Mouse (Mus musculus): Measurements from ENCODE around the gene Wdr26. TPM values are rescaled to one million over a fixed set of nuclear protein-coding genes. Genes with fewer than 3 reads are reported as not detected.
A peak's percentile ranks its signal among the peaks of the same experiment; 100 is the strongest.

Wdr26 gene
- 25.1 and 29.3 TPM in 2 replicates for polyA plus RNA-seq (2015; fragmentation: Nextera tagmentation; extraction: Ambion mirVana)

DNA sequence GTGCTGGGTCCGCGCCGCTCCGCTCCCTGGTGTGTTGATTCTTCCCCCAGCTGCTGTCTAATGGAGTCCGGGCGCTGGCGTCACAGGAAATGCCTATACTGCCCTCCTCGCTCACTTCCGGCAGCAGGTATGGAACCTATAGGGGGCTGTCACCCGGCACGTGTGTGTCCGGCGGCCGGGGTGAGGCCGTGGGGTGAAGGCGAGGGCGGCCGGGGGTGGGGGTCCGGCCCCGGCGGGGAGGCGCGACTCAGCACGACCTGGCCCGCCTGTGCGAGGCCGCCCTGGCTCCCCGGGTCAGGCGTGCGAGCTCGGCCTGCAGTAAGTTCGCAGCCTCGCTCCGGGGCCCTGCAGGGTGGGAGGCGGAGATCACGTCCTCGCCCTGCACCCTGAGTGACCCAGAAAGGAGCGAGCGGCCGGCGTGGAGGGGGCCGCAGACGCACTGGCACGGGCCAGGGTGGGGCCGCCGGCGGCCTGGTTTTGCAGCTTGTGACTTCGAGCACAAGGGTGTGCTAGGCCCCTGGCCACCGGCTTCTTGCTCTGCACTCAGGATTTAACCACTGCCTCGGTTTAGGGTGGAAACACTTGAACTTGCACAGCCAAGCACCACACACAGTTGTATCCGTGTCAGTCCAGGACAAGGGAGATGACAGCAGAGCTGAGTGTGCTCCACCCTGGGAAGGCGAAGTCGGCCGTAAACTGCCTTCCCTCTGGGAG lies at the start of gene Wdr26:
TSS of gene Wdr26 (minus strand) at position 82 of the 714 bp plus-strand sequence.
- Histone ChIP-seq H3K4me2 (peak within 1 kb of the TSS; percentile 91), H3K36me3 (peaks cover 3% of the 10 kb centered on the region; the same call in 1 of the 2 replicates), H3K9me3 (replicated peaks) (no peaks in the 10 kb centered on the region), H3K4me1 (replicated peaks) (peaks cover 26% of the 10 kb centered on the region), H3K27ac (peak within 1 kb of the TSS; percentile 96), H3K27me3 (no peaks in the 10 kb centered on the region), H3K4me3 (peak within 1 kb of the TSS; percentile 79), H3K9ac (peak within 1 kb of the TSS; percentile 92)
- under 1% methylated on average over 54 of the region's 54 CpGs for WGBS
- ATAC-seq (replicated peaks; ENCODE audit: insufficient number of reproducible peaks, insufficient read depth, low FRiP score, low read depth), result peak; percentile 89

GRCm38 (mm10) chr1:181260949-181261696 lies 49.3 kb upstream of the Wdr26 start:
- H3K9me3 ChIP-seq (replicated peaks), result no peaks in the 10 kb centered on the region
- H3K36me3 ChIP-seq, result no peaks in the 10 kb centered on the region
- no peak overlapping the region for H3K4me2 ChIP-seq
- H3K9ac ChIP-seq, result no peak overlapping the region
- WGBS, result 31% methylated on average over 8 of the region's 8 CpGs
- no peak for ATAC-seq (replicated peaks; ENCODE audit: insufficient number of reproducible peaks, insufficient read depth, low FRiP score, low read depth)
- H3K4me1 ChIP-seq (replicated peaks), result peaks cover 30% of the 10 kb centered on the region
- peak overlapping the region; percentile 41 for H3K27ac ChIP-seq
- no peaks in the 10 kb centered on the region for H3K27me3 ChIP-seq
- H3K4me3 ChIP-seq, result no peak overlapping the region

GRCm38 (mm10) chr1:181260422-181260821 lies 48.6 kb upstream of the Wdr26 start:
- Histone ChIP-seq H3K27me3 (no peaks in the 10 kb centered on the region), H3K4me2 (no peak overlapping the region), H3K27ac (peak overlapping the region; percentile 41), H3K36me3 (no peaks in the 10 kb centered on the region), H3K4me3 (no peak overlapping the region), H3K9ac (no peak overlapping the region), H3K9me3 (replicated peaks) (no peaks in the 10 kb centered on the region), H3K4me1 (replicated peaks) (peaks cover 37% of the 10 kb centered on the region)
- ATAC-seq (replicated peaks; ENCODE audit: insufficient number of reproducible peaks, insufficient read depth, low FRiP score, low read depth), result peak; percentile 51
- 76% methylated on average over 10 of the region's 10 CpGs for WGBS

- Histone ChIP-seq H3K9ac (no peak overlapping the region), H3K4me2 (no peak overlapping the region), H3K36me3 (no peaks in the 10 kb centered on the region), H3K27me3 (no peaks in the 10 kb centered on the region), H3K9me3 (replicated peaks) (no peaks in the 10 kb centered on the region), H3K27ac (peak overlapping the region; percentile 47; the same call in 1 of the 2 replicates), H3K4me1 (replicated peaks) (peaks cover 39% of the 10 kb centered on the region), H3K4me3 (no peak overlapping the region)
- WGBS, result 71% methylated on average over 11 of the region's 11 CpGs
- no peak for ATAC-seq (replicated peaks; ENCODE audit: insufficient number of reproducible peaks, insufficient read depth, low FRiP score, low read depth)
These were observed 48.0 kb upstream of the Wdr26 start for GRCm38 (mm10) chr1:181259626-181260410.

GRCm38 (mm10) chr1:181259056-181259455 lies 47.3 kb upstream of the Wdr26 start:
- Histone ChIP-seq H3K4me1 (replicated peaks) (peaks cover 39% of the 10 kb centered on the region), H3K4me3 (no peak overlapping the region), H3K27me3 (no peaks in the 10 kb centered on the region), H3K9ac (no peak overlapping the region), H3K27ac (no peak overlapping the region), H3K4me2 (no peak overlapping the region), H3K9me3 (replicated peaks) (no peaks in the 10 kb centered on the region), H3K36me3 (no peaks in the 10 kb centered on the region)
- WGBS, result 56% methylated on average over 5 of the region's 5 CpGs
- no peak for ATAC-seq (replicated peaks; ENCODE audit: insufficient number of reproducible peaks, insufficient read depth, low FRiP score, low read depth)

- no peak for ATAC-seq (replicated peaks; ENCODE audit: insufficient number of reproducible peaks, insufficient read depth, low FRiP score, low read depth)
- no peak overlapping the region for H3K9ac ChIP-seq
- H3K4me2 ChIP-seq, result no peak overlapping the region
- H3K4me1 ChIP-seq (replicated peaks), result peaks cover 39% of the 10 kb centered on the region
- H3K4me3 ChIP-seq, result no peak overlapping the region
- H3K36me3 ChIP-seq, result no peaks in the 10 kb centered on the region
- H3K27me3 ChIP-seq, result no peaks in the 10 kb centered on the region
- H3K9me3 ChIP-seq (replicated peaks), result no peaks in the 10 kb centered on the region
- H3K27ac ChIP-seq, result no peak overlapping the region
- WGBS, result 72% methylated on average over 5 of the region's 5 CpGs
These were observed 46.8 kb upstream of the Wdr26 start for GRCm38 (mm10) chr1:181258616-181259015.

DNA sequence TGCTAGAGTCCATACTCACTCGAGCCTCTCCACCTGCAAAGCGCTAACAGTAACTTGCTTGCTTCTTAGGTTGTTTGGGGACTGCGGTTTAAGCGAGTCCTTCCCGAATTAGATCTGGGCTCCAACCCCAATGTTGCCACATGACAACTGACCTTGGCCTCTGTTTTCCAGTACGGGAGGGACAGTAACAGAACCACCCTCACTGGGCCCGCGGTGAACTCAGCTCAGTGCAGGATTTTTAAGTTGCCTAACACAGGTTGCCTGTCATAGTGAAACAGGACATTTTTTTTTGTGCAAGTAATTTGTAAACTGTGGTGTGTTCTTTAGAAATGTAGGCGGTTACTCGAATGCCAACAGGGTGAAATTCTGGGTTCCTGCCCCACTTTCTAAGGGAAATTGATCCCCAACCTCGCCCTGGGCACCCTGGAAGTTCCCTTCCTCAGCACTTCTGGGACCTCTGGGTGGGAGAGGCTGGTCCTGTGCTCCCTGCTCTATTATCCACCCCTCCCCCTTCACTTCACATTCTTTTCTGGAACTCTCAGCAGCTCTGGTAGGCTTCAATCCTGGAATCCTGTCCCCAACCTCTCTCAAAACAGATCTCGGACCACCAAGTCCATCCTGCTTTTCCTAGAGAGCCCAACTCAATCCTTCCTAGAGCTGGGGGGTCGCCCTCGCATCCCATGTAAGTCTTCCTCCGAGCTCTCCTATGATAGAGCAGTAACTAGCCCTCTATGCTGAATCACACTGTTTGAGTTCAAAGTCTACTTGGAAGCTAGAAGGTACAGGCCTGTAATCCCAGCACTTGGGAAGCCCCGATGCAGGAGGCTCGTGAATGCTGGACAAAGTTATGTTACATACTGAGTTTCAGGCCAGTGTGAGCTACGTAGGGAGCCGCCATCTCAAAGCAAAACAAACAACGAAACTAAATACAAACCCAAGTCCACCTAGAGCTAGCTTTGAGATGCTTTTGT lies 46.1 kb upstream of the Wdr26 start:
- no peaks in the 10 kb centered on the region for H3K36me3 ChIP-seq
- ATAC-seq (replicated peaks; ENCODE audit: insufficient number of reproducible peaks, insufficient read depth, low FRiP score, low read depth), result no peak
- H3K4me3 ChIP-seq, result no peak overlapping the region
- no peaks in the 10 kb centered on the region for H3K9me3 ChIP-seq (replicated peaks)
- 63% methylated on average over 20 of the region's 20 CpGs for WGBS
- peak overlapping the region; percentile 95 for H3K4me2 ChIP-seq
- H3K27ac ChIP-seq, result peak overlapping the region; percentile 88
- H3K9ac ChIP-seq, result no peak overlapping the region
- H3K4me1 ChIP-seq (replicated peaks), result peaks cover 39% of the 10 kb centered on the region
- no peaks in the 10 kb centered on the region for H3K27me3 ChIP-seq

- no peaks in the 10 kb centered on the region for H3K9me3 ChIP-seq (replicated peaks)
- peak overlapping the region; percentile 55 for H3K9ac ChIP-seq
- H3K4me2 ChIP-seq, result peak overlapping the region; percentile 95
- no peaks in the 10 kb centered on the region for H3K27me3 ChIP-seq
- peak; percentile 79 for ATAC-seq (replicated peaks; ENCODE audit: insufficient number of reproducible peaks, insufficient read depth, low FRiP score, low read depth)
- 20% methylated on average over 31 of the region's 36 CpGs for WGBS
- peak overlapping the region; percentile 52 for H3K4me3 ChIP-seq
- H3K27ac ChIP-seq, result peak overlapping the region; percentile 88
- peaks cover 41% of the 10 kb centered on the region for H3K4me1 ChIP-seq (replicated peaks)
- no peaks in the 10 kb centered on the region for H3K36me3 ChIP-seq
These were observed 45.1 kb upstream of the Wdr26 start for GRCm38 (mm10) chr1:181256689-181257584.

- ATAC-seq (replicated peaks; ENCODE audit: insufficient number of reproducible peaks, insufficient read depth, low FRiP score, low read depth), result peak; percentile 41; the same call in 1 of the 2 replicates
- peaks cover 37% of the 10 kb centered on the region for H3K4me1 ChIP-seq (replicated peaks)
These were observed 44.3 kb upstream of the Wdr26 start for GRCm38 (mm10) chr1:181255891-181256688.

More at GRCm38 (mm10) chr1:181255891-181256688, 44.3 kb upstream of the Wdr26 start:
- Histone ChIP-seq H3K27ac (peak overlapping the region; percentile 88), H3K36me3 (no peaks in the 10 kb centered on the region), H3K9ac (peak overlapping the region; percentile 55), H3K9me3 (replicated peaks) (no peaks in the 10 kb centered on the region), H3K4me3 (peak overlapping the region; percentile 52), H3K27me3 (no peaks in the 10 kb centered on the region), H3K4me2 (peak overlapping the region; percentile 95)
- WGBS, result 3% methylated on average over 20 of the region's 20 CpGs

All from heart, embryonic 15.5 days (tissue).